Mouse (Mus musculus) CD8-positive naive resting alpha-beta T cell, adult 2 months (primary cell): ENCODE results near the gene Ppfia1.

ENCODE experiments used
- DNase-seq, 2 experiments: peaks; one replicate each; pipeline ENCODE4 v3.0.0; 2022; ENCODE audit warnings: low read depth in 2 of 2, low spot score in 2 of 2

Ppfia1 gene

GRCm38 (mm10) chr7:144441466-144441865 lies 112.1 kb downstream of the Ppfia1 start:
- DNase-seq = no peak

- DNase-seq = no peak
These were observed 114.7 kb downstream of the Ppfia1 start for GRCm38 (mm10) chr7:144438811-144439210.

GRCm38 (mm10) chr7:144432920-144433319 lies 120.6 kb downstream of the Ppfia1 start:
- no peak for DNase-seq

- DNase-seq = no peak
These were observed 126.1 kb downstream of the Ppfia1 start for GRCm38 (mm10) chr7:144427460-144427859.
